In genomic region chr2:32181364-32181763, GRCm38 (mm10) we compare ENCODE assay signal across 1 mouse cellular context.
TF ChIP-seq lines count a peak whose summit lies in the region.

No protein-coding gene starts in this region.

TF ChIP-seq in CH12.LX, 34 proteins besides CTCF, POLR2A, EP300 and RAD21 (continued from another document):
- TF ChIP-seq ELF1 (IDR thresholded peaks at IDR 0.05; ENCODE audit: low read depth, low read length) (no peak), PAX5 (IDR thresholded peaks at IDR 0.05; ENCODE audit: low read length) (no peak), MXI1 (IDR thresholded peaks at IDR 0.05; ENCODE audit: low read depth, low read length) (no peak), ETS1 (conservative IDR thresholded peaks at IDR 0.05; ENCODE audit: low read depth, low read length) (no peak), HCFC1 (IDR thresholded peaks at IDR 0.05; ENCODE audit: low read depth, low read length) (no peak)
TF ChIP-seq in CH12.LX: peak in this region for 3.
